Mouse (Mus musculus): Measurements from ENCODE around the gene Srd5a1. TPM values are rescaled to one million over a fixed set of nuclear protein-coding genes. Genes with fewer than 3 reads are reported as not detected.

Srd5a1 gene
- polyA plus RNA-seq, 1 experiment from 2014 or later: 3.9 TPM

DNA sequence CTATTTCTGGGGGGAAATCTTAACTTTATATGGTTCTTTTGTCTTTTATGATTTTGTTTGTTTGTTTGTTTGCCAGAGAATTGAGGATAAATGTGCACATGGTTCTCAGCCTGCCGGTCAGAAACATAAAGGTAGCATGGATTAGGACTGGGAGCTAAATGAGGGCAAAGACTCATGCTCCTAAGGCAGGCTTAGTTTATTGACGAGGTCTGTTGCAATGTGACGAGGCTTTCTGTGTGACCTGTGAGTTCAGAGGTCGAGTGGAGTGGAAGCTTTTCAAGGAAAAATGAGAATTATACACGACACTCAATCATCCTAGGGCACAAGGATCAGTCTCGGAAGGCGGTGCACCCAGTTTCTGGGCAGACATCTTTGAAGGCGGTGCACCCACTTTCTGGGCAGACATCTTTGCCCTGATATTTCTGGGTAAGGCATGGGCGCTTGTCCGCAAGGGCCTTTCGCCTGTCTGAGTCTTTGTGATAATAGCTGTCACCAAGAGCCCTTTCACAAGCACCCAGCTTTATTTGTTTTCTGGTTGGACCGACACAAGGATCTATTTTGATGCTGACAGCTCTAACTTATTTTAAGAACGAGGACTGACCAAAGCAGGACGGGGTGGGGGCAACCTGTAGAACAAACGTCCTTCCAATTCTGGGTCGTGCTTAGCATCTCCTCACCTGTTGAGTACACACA, 63.6 kb downstream of the Srd5a1 start:
- Histone ChIP-seq H3K4me1 (ENCODE audit: control insufficient read depth, low read depth, low read length) (no peaks in the 10 kb centered on the region; the same call in 1 of the 2 replicates), H3K4me3 (ENCODE audit: low read depth, low read length) (no peak overlapping the region), H3K27ac (ENCODE audit: low read length) (no peak overlapping the region), H3K9ac (ENCODE audit: low read depth, low read length) (no peak overlapping the region), H3K4me2 (ENCODE audit: low read depth, low read length) (no peak overlapping the region), H3K9me3 (replicated peaks; ENCODE audit: control insufficient read depth, low read length) (no peaks in the 10 kb centered on the region), H3K27me3 (ENCODE audit: control insufficient read depth, insufficient read depth, low read depth, low read length) (no peaks in the 10 kb centered on the region), H3K36me3 (ENCODE audit: control insufficient read depth, insufficient read depth) (no peaks in the 10 kb centered on the region)
- WGBS (ENCODE audit: insufficient replicate concordance): 55% methylated on average over 16 of the region's 16 CpGs
- ATAC-seq (ENCODE audit: low read depth): no peak

DNA sequence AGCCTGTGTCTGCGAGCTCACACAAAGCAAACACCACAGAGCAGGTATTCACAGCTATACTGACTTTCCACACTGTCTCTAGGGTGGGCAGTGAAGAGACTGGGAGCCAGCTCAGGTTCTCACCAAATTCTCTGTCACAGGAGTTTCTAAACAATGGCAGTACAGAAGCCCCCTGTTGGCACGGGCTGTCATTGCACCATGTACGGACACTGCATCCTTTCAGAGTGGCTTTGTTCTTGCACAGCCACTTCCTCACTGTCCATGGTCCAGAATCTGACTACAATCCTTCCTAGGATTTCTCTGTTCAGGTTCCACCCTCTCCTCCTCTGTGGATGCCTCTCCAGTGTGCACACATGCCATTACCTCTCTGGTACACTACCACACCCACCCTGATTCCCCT, 66.2 kb downstream of the Srd5a1 start:
- no peaks in the 10 kb centered on the region; the same call in 1 of the 2 replicates for H3K4me1 ChIP-seq (ENCODE audit: control insufficient read depth, low read depth, low read length)
- H3K4me2 ChIP-seq (ENCODE audit: low read depth, low read length): no peak overlapping the region
- H3K27me3 ChIP-seq (ENCODE audit: control insufficient read depth, insufficient read depth, low read depth, low read length): no peaks in the 10 kb centered on the region
- no peaks in the 10 kb centered on the region for H3K9me3 ChIP-seq (replicated peaks; ENCODE audit: control insufficient read depth, low read length)
- no peak overlapping the region for H3K27ac ChIP-seq (ENCODE audit: low read length)
- no peaks in the 10 kb centered on the region for H3K36me3 ChIP-seq (ENCODE audit: control insufficient read depth, insufficient read depth)
- no peak overlapping the region for H3K4me3 ChIP-seq (ENCODE audit: low read depth, low read length)
- H3K9ac ChIP-seq (ENCODE audit: low read depth, low read length): no peak overlapping the region
- WGBS (ENCODE audit: insufficient replicate concordance): 16% methylated on average over 3 of the region's 3 CpGs
- no peak for ATAC-seq (ENCODE audit: low read depth)

DNA sequence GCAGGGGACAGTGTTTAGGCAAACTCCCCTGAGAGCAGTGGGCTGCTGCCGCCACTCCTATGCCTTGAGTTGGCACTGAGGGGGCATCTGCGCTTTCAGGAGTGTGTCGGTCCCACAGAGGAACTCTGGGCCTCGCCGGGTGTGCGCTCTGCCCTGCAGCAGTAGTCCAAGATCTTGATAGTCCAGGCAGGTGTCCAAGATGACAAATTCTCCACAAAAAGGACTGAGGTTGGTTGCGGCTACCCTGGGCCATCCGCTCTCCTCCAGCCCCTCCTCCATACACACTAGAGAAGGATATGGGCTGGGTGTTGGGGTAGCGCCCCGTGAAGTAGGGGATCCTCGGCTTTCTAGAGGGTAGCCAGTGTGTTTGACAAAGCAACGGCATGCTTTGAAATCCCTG, 67.6 kb downstream of the Srd5a1 start:
- WGBS (ENCODE audit: insufficient replicate concordance): 58% methylated on average over 12 of the region's 12 CpGs
- Histone ChIP-seq H3K4me2 (ENCODE audit: low read depth, low read length) (no peak overlapping the region), H3K36me3 (ENCODE audit: control insufficient read depth, insufficient read depth) (no peaks in the 10 kb centered on the region), H3K4me3 (ENCODE audit: low read depth, low read length) (no peak overlapping the region), H3K4me1 (ENCODE audit: control insufficient read depth, low read depth, low read length) (peaks cover 2% of the 10 kb centered on the region; the same call in 1 of the 2 replicates), H3K27ac (ENCODE audit: low read length) (no peak overlapping the region), H3K27me3 (ENCODE audit: control insufficient read depth, insufficient read depth, low read depth, low read length) (no peaks in the 10 kb centered on the region), H3K9ac (ENCODE audit: low read depth, low read length) (no peak overlapping the region), H3K9me3 (replicated peaks; ENCODE audit: control insufficient read depth, low read length) (no peaks in the 10 kb centered on the region)
- ATAC-seq (ENCODE audit: low read depth): no peak

DNA sequence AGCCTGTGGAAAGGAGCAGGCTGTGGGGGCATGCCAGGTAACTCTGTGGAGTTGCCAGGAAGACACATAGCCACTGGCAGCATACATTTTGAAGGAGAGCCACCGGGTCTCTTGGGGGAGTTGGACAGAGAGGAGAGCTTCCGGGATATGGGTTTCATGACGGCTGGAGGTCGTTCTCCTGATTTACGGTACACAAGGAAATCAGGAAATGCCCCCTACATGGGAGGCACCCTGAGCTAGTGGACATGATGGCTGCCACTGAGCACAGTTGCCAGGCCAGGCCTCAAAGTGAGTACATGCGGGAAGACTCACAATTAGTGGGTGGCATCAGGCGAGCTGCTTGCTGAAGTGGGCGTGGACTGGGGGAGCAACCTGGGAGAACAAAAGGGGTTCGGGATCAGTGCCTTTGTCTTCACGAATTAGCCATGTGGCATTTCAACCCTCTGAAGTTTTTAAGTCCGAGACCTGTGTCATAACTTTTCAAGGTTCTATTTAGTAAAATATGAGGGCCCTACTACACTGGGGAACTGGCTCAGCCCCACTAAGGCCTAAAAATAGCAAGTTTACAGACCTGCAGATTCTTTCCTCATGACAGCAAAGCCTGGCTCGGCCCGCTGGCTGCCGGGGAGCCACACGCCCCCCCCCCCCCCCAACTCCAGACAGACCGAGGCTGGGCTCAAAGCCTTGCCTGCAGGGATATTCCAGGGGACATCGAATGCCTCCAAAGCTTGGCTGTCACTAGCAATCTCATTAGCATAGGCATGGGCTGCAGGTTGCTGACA, 68.5 kb downstream of the Srd5a1 start:
- Histone ChIP-seq H3K27me3 (ENCODE audit: control insufficient read depth, insufficient read depth, low read depth, low read length) (no peaks in the 10 kb centered on the region), H3K27ac (ENCODE audit: low read length) (no peak overlapping the region), H3K4me3 (ENCODE audit: low read depth, low read length) (no peak overlapping the region), H3K9me3 (replicated peaks; ENCODE audit: control insufficient read depth, low read length) (no peaks in the 10 kb centered on the region), H3K4me2 (ENCODE audit: low read depth, low read length) (no peak overlapping the region), H3K9ac (ENCODE audit: low read depth, low read length) (no peak overlapping the region), H3K36me3 (ENCODE audit: control insufficient read depth, insufficient read depth) (no peaks in the 10 kb centered on the region), H3K4me1 (ENCODE audit: control insufficient read depth, low read depth, low read length) (peaks cover 6% of the 10 kb centered on the region)
- ATAC-seq (ENCODE audit: low read depth): no peak
- 58% methylated on average over 14 of the region's 17 CpGs for WGBS (ENCODE audit: insufficient replicate concordance)

DNA sequence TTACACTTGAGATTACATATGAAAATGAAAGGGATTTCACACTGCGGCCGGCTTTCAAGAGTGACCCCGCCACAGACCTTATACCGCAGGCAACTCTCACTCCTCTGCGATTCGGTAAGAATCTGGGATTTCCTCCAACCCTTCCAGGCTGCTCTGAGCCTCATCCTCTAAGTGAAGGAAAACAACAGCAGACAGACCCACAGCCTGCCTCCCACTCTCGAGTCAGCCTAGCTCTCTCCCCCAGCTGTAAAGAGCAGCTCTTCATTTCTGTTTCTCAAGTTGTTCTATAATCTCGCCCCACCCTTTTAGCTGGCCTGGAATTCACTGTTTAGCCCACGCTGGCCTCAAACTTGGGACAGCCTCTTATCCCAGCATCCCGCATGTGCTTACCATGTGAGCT, 69.5 kb downstream of the Srd5a1 start:
- H3K9ac ChIP-seq (ENCODE audit: low read depth, low read length): no peak overlapping the region
- H3K4me2 ChIP-seq (ENCODE audit: low read depth, low read length): no peak overlapping the region
- no peak overlapping the region for H3K4me3 ChIP-seq (ENCODE audit: low read depth, low read length)
- WGBS (ENCODE audit: insufficient replicate concordance): 64% methylated on average over 10 of the region's 10 CpGs
- H3K27ac ChIP-seq (ENCODE audit: low read length): no peak overlapping the region
- no peaks in the 10 kb centered on the region for H3K36me3 ChIP-seq (ENCODE audit: control insufficient read depth, insufficient read depth)
- H3K27me3 ChIP-seq (ENCODE audit: control insufficient read depth, insufficient read depth, low read depth, low read length): no peaks in the 10 kb centered on the region
- H3K9me3 ChIP-seq (replicated peaks; ENCODE audit: control insufficient read depth, low read length): no peaks in the 10 kb centered on the region
- ATAC-seq (ENCODE audit: low read depth): no peak
- peaks cover 6% of the 10 kb centered on the region for H3K4me1 ChIP-seq (ENCODE audit: control insufficient read depth, low read depth, low read length)

DNA sequence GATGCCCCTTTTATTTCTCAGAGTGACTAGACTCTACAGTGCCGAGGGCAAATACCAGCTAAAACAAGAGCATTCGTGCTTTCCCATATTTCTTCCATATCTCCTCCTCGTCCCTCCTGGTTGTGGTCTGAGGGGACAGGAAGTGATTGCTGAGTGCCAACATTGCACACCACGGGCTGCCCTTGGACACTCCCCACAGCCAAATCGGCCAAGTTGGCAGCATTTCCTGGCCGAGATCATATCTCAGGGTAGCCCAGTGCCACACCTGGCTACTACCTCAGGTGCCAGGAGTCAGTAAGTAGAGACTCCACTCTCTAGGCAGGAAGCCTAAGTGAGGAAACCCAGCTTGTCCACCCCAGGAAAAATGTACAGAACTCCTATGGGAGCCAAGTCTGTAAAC, 70.0 kb downstream of the Srd5a1 start:
- no peak overlapping the region for H3K4me2 ChIP-seq (ENCODE audit: low read depth, low read length)
- 37% methylated on average over 6 of the region's 6 CpGs for WGBS (ENCODE audit: insufficient replicate concordance)
- no peak overlapping the region for H3K9ac ChIP-seq (ENCODE audit: low read depth, low read length)
- no peaks in the 10 kb centered on the region for H3K9me3 ChIP-seq (replicated peaks; ENCODE audit: control insufficient read depth, low read length)
- no peak for ATAC-seq (ENCODE audit: low read depth)
- no peaks in the 10 kb centered on the region for H3K27me3 ChIP-seq (ENCODE audit: control insufficient read depth, insufficient read depth, low read depth, low read length)
- peaks cover 6% of the 10 kb centered on the region for H3K4me1 ChIP-seq (ENCODE audit: control insufficient read depth, low read depth, low read length)
- H3K36me3 ChIP-seq (ENCODE audit: control insufficient read depth, insufficient read depth): no peaks in the 10 kb centered on the region
- no peak overlapping the region for H3K27ac ChIP-seq (ENCODE audit: low read length)
- no peak overlapping the region for H3K4me3 ChIP-seq (ENCODE audit: low read depth, low read length)

DNA sequence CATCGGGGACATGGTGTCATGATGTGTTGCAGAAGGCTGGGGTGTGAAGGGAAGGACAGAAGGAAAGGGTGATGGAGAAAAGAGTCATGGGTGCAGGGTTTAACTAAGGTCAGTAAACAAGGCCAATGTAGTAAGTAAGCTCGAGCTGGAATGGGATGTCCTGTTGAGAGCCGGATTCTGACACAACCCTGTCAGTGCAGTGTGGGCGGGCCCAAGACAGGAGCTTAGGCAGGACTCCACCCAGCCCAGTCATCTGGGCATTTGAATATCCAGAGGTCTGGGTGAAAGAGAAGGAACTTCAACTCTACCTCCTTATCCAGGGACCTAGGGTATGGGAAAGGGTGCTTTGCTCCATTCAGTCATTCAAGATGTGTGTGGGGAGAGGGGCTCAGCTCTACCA, 72.9 kb downstream of the Srd5a1 start:
- no peaks in the 10 kb centered on the region for H3K27me3 ChIP-seq (ENCODE audit: control insufficient read depth, insufficient read depth, low read depth, low read length)
- no peak overlapping the region for H3K4me2 ChIP-seq (ENCODE audit: low read depth, low read length)
- H3K27ac ChIP-seq (ENCODE audit: low read length): no peak overlapping the region
- no peaks in the 10 kb centered on the region for H3K36me3 ChIP-seq (ENCODE audit: control insufficient read depth, insufficient read depth)
- no peak overlapping the region for H3K4me3 ChIP-seq (ENCODE audit: low read depth, low read length)
- 31% methylated on average over 4 of the region's 4 CpGs for WGBS (ENCODE audit: insufficient replicate concordance)
- peaks cover 17% of the 10 kb centered on the region for H3K4me1 ChIP-seq (ENCODE audit: control insufficient read depth, low read depth, low read length)
- H3K9ac ChIP-seq (ENCODE audit: low read depth, low read length): no peak overlapping the region
- no peak for ATAC-seq (ENCODE audit: low read depth)
- no peaks in the 10 kb centered on the region for H3K9me3 ChIP-seq (replicated peaks; ENCODE audit: control insufficient read depth, low read length)

DNA sequence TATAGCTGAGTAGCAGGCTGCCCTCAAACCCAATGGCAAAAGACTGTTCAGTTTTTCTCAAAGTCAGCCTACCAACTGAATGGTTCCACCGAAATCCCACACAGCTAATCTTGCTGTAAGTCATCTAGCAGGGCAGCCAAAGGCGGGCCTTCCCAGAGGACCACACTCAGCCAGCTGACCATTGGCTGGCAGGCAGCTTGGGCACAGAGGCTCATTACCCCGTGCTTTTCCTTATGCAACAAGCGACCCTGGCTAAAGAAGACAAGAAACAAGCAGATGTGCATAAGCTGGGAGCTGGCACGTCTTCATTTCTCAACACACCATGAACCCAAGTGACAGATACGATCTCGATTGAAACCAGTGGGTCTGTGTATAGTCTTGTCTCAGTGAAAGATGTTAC, 73.9 kb downstream of the Srd5a1 start:
- 73% methylated on average over 7 of the region's 7 CpGs for WGBS (ENCODE audit: insufficient replicate concordance)
- Histone ChIP-seq H3K27me3 (ENCODE audit: control insufficient read depth, insufficient read depth, low read depth, low read length) (no peaks in the 10 kb centered on the region), H3K9me3 (replicated peaks; ENCODE audit: control insufficient read depth, low read length) (no peaks in the 10 kb centered on the region), H3K27ac (ENCODE audit: low read length) (no peak overlapping the region), H3K9ac (ENCODE audit: low read depth, low read length) (no peak overlapping the region), H3K4me1 (ENCODE audit: control insufficient read depth, low read depth, low read length) (peaks cover 22% of the 10 kb centered on the region), H3K36me3 (ENCODE audit: control insufficient read depth, insufficient read depth) (no peaks in the 10 kb centered on the region), H3K4me3 (ENCODE audit: low read depth, low read length) (no peak overlapping the region), H3K4me2 (ENCODE audit: low read depth, low read length) (no peak overlapping the region)
- no peak for ATAC-seq (ENCODE audit: low read depth)

DNA sequence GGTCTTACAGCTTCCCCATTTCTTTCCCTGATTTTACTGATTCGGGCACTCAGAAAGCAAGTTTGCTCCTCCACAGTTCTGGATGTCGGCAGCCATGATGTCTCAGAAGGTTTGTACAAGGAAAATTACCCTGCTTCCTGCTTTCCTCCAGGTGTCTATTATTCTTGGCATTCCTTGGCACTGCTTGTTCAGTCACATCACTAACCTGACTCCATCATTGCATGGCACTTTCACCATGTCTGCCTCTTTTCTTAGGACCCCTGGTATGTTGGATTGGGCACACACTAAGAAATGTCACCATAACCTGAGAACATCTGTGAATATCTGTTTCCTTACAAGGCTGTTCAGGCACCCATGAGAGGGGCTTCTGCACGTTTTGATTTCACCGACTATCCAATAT, 75.2 kb downstream of the Srd5a1 start:
- Histone ChIP-seq H3K36me3 (ENCODE audit: control insufficient read depth, insufficient read depth) (no peaks in the 10 kb centered on the region), H3K27ac (ENCODE audit: low read length) (peak overlapping the region; percentile 88), H3K27me3 (ENCODE audit: control insufficient read depth, insufficient read depth, low read depth, low read length) (no peaks in the 10 kb centered on the region), H3K9me3 (replicated peaks; ENCODE audit: control insufficient read depth, low read length) (no peaks in the 10 kb centered on the region), H3K4me3 (ENCODE audit: low read depth, low read length) (no peak overlapping the region; the same call in 1 of the 2 replicates), H3K4me1 (ENCODE audit: control insufficient read depth, low read depth, low read length) (peaks cover 36% of the 10 kb centered on the region), H3K4me2 (ENCODE audit: low read depth, low read length) (peak overlapping the region; percentile 96), H3K9ac (ENCODE audit: low read depth, low read length) (peak overlapping the region; percentile 85)
- no peak for ATAC-seq (ENCODE audit: low read depth)
- WGBS (ENCODE audit: insufficient replicate concordance): 64% methylated on average over 4 of the region's 4 CpGs
